Mouse (Mus musculus) forebrain, postnatal 0 days (tissue): Measurements from ENCODE around the gene Mab21l1. TPM values are rescaled to one million over a fixed set of nuclear protein-coding genes. Genes with fewer than 3 reads are reported as not detected.

Experiments used
- ATAC-seq: fragments of 200-750 bp; cut with Nextera tagmentation; 2 replicates; pipeline ENCODE4 v1.8.0; 2017; ENCODE audit warnings: mild to moderate bottlenecking, moderate library complexity
- DNase-seq: peaks from one replicate; pipeline ENCODE4 v3.0.0-alpha.2; 2015
- H3K27ac ChIP-seq: fragments of 300-500 bp; sonication (generic); 2 replicates; pipeline ENCODE4 v1.5.1; 2014; ENCODE audit warnings: low read depth, mild to moderate bottlenecking, antibody characterized with exemption, low read length, moderate library complexity, mixed read lengths
- H3K27me3 ChIP-seq: fragments of 300-500 bp; sonication (generic); 2 replicates; pipeline ENCODE4 v1.6.1; 2014; ENCODE audit warnings: mild to moderate bottlenecking, low read length, mixed read lengths; ENCODE audit not compliant: insufficient read depth
- H3K36me3 ChIP-seq: fragments of 300-500 bp; sonication (generic); 2 replicates; pipeline ENCODE4 v1.6.1; 2014; ENCODE audit warnings: mild to moderate bottlenecking, moderate library complexity; ENCODE audit not compliant: insufficient read depth
- H3K4me1 ChIP-seq: fragments of 300-500 bp; sonication (generic); 2 replicates; pipeline ENCODE4 v1.6.1; 2014; ENCODE audit warnings: antibody characterized with exemption; ENCODE audit not compliant: insufficient read depth
- H3K4me2 ChIP-seq: fragments of 300-500 bp; sonication (generic); 2 replicates; pipeline ENCODE4 v1.6.1; 2014; ENCODE audit warnings: low read depth, mild to moderate bottlenecking, moderate library complexity
- H3K4me3 ChIP-seq: fragments of 300-500 bp; sonication (generic); 2 replicates; pipeline ENCODE4 v1.5.1; 2014; ENCODE audit warnings: low read depth, low read length, mixed read lengths
- H3K9ac ChIP-seq: fragments of 300-500 bp; sonication (generic); 2 replicates; pipeline ENCODE4 v1.6.1; 2014; ENCODE audit warnings: mild to moderate bottlenecking
- H3K9me3 ChIP-seq: fragments of 300-500 bp; sonication (generic); 2 replicates; pipeline ENCODE4 v1.6.1; 2016; ENCODE audit warnings: low read length
- CTCF ChIP-seq: sonication (generic); IDR thresholded peaks from 2 replicates; pipeline ENCODE4 v1.5.1; 2016; ENCODE audit warnings: antibody characterized with exemption, control low read depth, low read depth
- WGBS: fragments of 180-500 bp; shearing (Covaris S2); extraction: QIAGEN DNeasy Blood & Tissue Kit; methylation state at CpG from one replicate; pipeline ENCODE4 v1.1.7; 2014; 5-methylcytosine and 5-hydroxymethylcytosine counted together
- polyA plus RNA-seq: library from polyadenylated mRNA; unstranded; fragments of >200 nt; fragmentation: Nextera tagmentation; extraction: Ambion mirVana; gene quantifications from 2 replicates; pipeline ENCODE4 v1.2.1, GENCODE M21; 2015
- total RNA-seq: library from RNA; depleted of rRNA; stranded (reverse); fragments of >200 nt; gene quantifications from 2 replicates; pipeline ENCODE4 v1.2.3, GENCODE M21; 2014

Mab21l1 gene
- total and polyA plus RNA-seq, 2 experiments from 2014 or later = 13.5 to 16.9 TPM

- H3K4me1 ChIP-seq = no peaks in the 10 kb centered on the region
- no peak overlapping the region for H3K4me3 ChIP-seq
- no peak overlapping the region for H3K27ac ChIP-seq
- no peak overlapping the region for H3K4me2 ChIP-seq
- peaks cover 8% of the 10 kb centered on the region; the same call in 1 of the 2 replicates for H3K36me3 ChIP-seq
- H3K27me3 ChIP-seq = no peaks in the 10 kb centered on the region
- DNase-seq (no peak), ATAC-seq (no peak)
- WGBS = 51% methylated on average over 5 of the region's 5 CpGs
- TF ChIP-seq CTCF = no peak
- H3K9ac ChIP-seq = no peak overlapping the region
- no peaks in the 10 kb centered on the region for H3K9me3 ChIP-seq
Observed at GRCm38 (mm10) chr3:55814993-55815625, 32.8 kb downstream of the Mab21l1 start.

GRCm38 (mm10) chr3:55816096-55816495, 33.8 kb downstream of the Mab21l1 start:
- Histone ChIP-seq H3K9me3 (no peaks in the 10 kb centered on the region), H3K4me3 (no peak overlapping the region), H3K36me3 (peaks cover 8% of the 10 kb centered on the region; the same call in 1 of the 2 replicates), H3K27me3 (no peaks in the 10 kb centered on the region), H3K4me1 (no peaks in the 10 kb centered on the region), H3K9ac (no peak overlapping the region), H3K27ac (no peak overlapping the region), H3K4me2 (no peak overlapping the region)
- ATAC-seq (no peak), DNase-seq (no peak)
- WGBS = 66% methylated on average over 5 of the region's 5 CpGs
- TF ChIP-seq CTCF = no peak

GRCm38 (mm10) chr3:55816638-55817375, 34.5 kb downstream of the Mab21l1 start:
- no peak overlapping the region for H3K4me3 ChIP-seq
- peaks cover 8% of the 10 kb centered on the region; the same call in 1 of the 2 replicates for H3K36me3 ChIP-seq
- no peak for TF ChIP-seq CTCF
- peak overlapping the region; percentile 9; the same call in 1 of the 2 replicates for H3K27ac ChIP-seq
- H3K9me3 ChIP-seq = no peaks in the 10 kb centered on the region
- H3K4me1 ChIP-seq = no peaks in the 10 kb centered on the region
- H3K27me3 ChIP-seq = no peaks in the 10 kb centered on the region
- no peak for DNase-seq
- no peak overlapping the region for H3K9ac ChIP-seq
- H3K4me2 ChIP-seq = no peak overlapping the region
- WGBS = 75% methylated on average over 6 of the region's 6 CpGs
- ATAC-seq = no peak

GRCm38 (mm10) chr3:55818082-55818481, 35.8 kb downstream of the Mab21l1 start:
- no peak for DNase-seq
- WGBS = 91% methylated on average over 2 of the region's 2 CpGs
- Histone ChIP-seq H3K4me1 (no peaks in the 10 kb centered on the region), H3K27me3 (no peaks in the 10 kb centered on the region), H3K9ac (no peak overlapping the region), H3K27ac (no peak overlapping the region), H3K4me2 (no peak overlapping the region), H3K36me3 (peaks cover 8% of the 10 kb centered on the region; the same call in 1 of the 2 replicates), H3K9me3 (no peaks in the 10 kb centered on the region), H3K4me3 (no peak overlapping the region)
- no peak for TF ChIP-seq CTCF
- no peak for ATAC-seq

- Histone ChIP-seq H3K9me3 (no peaks in the 10 kb centered on the region), H3K27me3 (no peaks in the 10 kb centered on the region), H3K4me2 (no peak overlapping the region), H3K9ac (no peak overlapping the region), H3K4me3 (no peak overlapping the region), H3K36me3 (peaks cover 12% of the 10 kb centered on the region; the same call in 1 of the 2 replicates), H3K4me1 (no peaks in the 10 kb centered on the region), H3K27ac (no peak overlapping the region)
- no peak for TF ChIP-seq CTCF
- DNase-seq = no peak
- ATAC-seq = no peak
Observed at GRCm38 (mm10) chr3:55819598-55819997, 37.3 kb downstream of the Mab21l1 start.

- DNase-seq = no peak
- H3K9ac ChIP-seq = no peak overlapping the region
- H3K4me1 ChIP-seq = no peaks in the 10 kb centered on the region
- WGBS = 74% methylated on average over 3 of the region's 3 CpGs
- H3K27ac ChIP-seq = no peak overlapping the region
- no peak for TF ChIP-seq CTCF
- 0 out of 2 replicates have a peak, but pooled peaks cover 5% of the 10 kb centered on the region for H3K36me3 ChIP-seq
- peak; percentile 51; the same call in 1 of the 2 replicates for ATAC-seq
- H3K4me2 ChIP-seq = no peak overlapping the region
- no peaks in the 10 kb centered on the region for H3K27me3 ChIP-seq
- H3K4me3 ChIP-seq = no peak overlapping the region
- no peaks in the 10 kb centered on the region for H3K9me3 ChIP-seq
Observed at GRCm38 (mm10) chr3:55824864-55825263, 42.6 kb downstream of the Mab21l1 start.
